Mouse (Mus musculus): ENCODE measurements at regions not wholly inside any gene's neighbourhood (a gene's known extent, or its start where the extent isn't known, plus 50 kb on each side); places are given as distances from the start of the nearest gene placed in this dataset.

DNA sequence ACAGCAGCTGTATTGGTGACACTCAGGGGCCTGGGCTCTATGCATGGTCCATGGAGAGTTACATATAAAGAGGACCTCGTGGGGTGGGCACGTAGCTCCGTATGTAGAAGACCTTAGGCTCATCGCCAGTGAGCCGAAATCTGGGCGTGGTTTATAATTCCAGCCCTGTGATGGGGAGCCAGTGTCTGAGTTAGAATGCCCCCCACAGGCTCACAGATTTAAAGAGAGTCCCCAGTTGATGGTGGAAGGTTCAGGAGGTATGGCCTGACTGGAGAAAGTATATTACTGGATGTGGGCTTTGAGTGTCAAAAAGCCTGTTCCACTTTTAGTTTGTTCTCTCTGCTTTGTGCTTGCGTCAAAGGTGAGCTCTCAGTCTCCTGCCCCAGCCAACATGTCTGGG lies 54.8 kb downstream of the 1700122O11Rik start:
- DNase-seq, result no peak

DNA sequence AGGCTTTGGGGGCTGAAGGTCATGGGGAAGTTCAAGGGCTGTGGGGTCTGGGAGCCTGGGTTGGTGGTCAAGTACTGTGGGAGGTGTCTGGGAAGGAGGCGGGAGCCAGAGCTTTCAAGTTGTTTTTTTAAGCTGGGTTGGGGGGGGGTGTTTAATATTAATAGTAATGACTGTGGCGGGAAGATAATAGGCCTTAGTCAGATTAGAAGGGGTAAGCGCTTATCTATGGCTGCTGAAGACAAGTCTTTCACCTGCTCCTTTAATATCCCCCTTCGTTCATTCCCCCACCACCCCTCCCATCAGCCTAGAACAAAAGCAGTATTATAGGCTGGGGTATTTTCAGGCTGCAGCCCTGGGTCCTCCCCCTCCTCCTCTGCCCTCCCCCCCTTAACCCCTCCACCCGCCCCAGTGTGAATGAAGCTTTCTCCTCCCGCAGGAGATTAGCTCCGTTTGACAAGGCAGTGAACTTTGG lies 56.5 kb downstream of the 1700122O11Rik start:
- no peak for DNase-seq

DNA sequence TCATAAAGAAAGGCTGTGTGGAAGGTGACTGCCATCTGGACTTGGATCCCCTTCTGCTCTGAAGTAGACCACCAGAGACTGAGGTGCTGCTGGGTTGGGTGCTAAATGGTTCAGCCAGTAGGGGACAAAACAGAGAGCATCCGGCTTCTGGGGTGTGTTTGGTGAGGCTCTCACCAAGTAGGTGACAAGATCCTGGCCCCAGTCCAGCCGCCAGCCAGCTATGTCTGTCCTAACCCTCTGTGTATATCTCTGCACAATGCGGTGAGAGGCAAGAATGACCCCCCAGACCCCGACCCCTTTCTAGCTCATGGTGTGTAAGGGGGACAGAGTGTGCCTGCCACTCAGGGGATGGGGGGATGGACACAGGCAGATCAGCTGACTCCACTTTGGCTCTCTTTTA lies 54.8 kb upstream of the Foxp4 start:
- no peak for DNase-seq

DNA sequence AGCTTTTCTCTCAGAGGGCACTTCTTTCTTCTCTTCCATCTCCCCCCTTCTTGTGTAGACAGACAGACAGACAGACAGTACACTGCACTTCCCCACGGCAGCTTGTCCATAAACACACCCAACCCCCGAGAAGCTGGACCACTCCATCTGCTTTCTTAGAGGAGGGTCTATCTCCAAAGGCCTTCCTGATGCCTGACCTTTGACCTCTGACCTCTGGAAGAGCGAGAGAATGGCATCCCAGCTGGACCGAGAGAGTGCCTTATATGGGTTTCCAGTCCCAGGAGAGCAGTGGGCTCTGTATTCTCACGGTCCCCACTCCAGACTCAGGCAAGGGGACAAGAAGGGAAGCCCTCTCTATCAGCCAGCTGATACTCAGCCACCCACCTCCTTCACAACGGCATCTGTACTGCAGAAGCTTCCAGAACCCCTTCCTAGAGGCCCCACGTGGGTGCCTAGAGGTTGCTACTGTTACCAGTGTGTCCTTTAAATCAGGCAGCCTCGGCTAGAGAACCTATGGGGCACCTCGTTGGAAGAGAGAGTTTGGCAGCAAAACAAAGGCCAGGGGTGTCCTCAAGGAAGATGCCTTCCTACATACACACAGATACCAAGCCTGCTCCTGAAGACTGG lies 54.1 kb upstream of the Foxp4 start:
- DNase-seq, result no peak

DNA sequence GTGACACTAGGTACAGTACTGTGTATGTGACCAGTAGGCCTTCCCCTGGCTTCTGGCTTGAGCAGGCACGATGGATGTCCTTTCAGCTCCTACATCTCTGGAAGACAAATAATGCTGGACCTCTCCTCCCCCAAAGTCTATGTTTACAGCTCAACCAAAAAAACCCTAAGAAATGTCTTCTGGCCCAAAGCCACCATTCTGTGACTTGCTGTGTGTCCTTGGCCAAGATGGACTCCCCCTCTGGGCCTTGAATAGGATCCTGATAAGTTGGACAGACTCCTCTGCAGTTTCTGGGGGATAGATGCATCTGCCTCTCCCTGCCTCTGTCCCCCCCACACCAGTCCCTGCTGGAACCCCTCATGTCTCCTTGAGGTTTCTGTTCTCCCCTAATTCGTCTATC lies 53.6 kb upstream of the Foxp4 start:
- no peak for DNase-seq

DNA sequence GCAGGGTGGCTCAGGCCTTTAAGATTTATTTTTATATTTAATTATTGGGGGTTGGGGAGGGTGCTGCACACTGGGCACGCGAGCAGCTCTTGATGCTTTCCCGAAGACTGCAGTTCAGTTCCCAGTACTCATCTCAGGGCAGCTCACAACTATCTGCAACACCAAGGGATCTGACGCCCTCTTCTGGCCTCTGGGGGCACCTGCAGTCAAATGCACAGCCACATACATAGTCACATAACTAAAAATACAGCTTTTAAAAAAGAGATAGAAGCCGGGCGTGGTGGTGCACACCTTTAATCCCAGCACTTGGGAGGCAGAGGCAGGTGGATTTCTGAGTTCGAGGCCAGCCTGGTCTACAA lies 52.5 kb upstream of the Foxp4 start:
- DNase-seq, result no peak

DNA sequence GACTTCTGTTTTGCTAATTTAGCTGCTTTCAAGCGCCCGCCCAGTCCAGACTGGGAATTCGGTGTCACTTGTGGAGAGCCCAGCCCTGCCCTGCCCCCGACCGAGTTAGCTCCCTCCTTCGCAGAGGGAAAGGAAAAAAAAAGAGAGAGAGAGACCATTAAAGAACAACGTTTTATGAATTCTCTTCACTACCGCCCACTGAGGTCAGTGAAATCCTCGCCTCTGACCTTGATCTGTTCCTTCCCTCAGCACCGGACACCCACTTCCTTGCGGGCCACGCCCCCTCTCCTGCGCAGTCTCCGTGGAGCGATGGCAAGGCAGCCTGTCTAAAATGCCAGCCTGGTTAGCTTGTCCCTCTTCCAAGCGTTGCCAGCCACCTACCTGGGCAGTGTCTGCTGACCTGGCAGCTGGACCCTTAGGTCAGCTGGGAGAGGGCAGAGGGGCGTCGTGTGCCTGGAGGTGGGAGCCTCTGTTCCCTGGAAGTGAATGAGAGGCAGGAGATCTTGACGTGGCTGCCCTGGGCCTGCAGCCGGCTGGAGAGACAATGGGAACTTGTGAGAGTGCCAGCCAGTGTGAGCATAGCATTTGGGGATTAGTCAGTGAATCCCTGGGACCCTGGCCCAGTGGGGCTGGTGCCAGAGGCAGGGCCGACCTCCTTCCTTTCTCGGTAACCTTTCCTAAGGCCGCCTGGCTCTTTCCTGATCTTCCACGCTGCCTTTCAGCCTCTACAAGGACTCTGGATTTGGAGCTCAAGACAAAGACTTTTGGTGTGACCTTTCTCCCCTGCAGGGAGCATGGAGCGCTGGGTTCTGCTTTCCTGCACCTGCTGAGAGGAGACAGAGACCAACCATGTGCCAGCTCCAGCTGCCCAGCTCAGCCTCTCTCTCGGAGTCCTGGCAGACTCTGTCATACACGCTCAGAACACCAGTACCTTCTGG lies 51.9 kb upstream of the Foxp4 start:
- DNase-seq, result peak; percentile 80

DNA sequence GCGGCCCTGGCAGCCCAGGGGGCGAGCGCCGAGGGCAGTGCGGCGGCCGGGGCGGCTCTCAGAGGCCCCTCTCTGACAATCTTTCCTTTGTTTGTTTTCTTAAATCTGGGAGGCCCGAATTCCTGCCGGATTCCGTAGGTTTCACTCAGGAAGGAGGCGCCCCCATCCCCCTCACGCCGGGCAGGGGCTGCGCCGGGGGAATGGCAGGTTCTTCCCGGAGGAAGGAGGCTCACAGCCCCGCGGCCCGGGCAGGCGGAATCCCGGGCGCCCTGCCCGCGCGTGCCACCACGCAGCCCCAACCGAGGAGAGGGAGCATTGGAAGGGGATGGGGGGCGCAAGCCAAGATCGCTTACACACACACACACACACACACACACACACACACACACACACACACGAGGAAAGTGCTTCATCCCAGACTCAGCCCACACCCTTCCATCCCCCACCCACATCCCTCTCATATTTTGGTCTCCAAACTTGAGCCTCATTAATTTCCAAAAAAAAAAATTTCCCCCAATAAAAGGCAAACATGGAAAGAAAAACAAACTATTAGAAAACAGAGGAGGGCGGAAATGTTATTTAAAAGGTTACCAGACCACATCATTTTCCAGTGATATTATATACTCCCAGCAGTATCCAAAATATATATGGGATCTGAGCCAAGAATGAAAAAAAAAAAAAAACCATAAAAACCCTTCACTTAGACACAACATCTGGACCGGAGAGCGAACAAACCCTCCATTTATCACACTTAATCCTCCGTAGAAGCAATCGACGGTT lies 51.0 kb upstream of the Foxp4 start:
- DNase-seq, result no peak

DNA sequence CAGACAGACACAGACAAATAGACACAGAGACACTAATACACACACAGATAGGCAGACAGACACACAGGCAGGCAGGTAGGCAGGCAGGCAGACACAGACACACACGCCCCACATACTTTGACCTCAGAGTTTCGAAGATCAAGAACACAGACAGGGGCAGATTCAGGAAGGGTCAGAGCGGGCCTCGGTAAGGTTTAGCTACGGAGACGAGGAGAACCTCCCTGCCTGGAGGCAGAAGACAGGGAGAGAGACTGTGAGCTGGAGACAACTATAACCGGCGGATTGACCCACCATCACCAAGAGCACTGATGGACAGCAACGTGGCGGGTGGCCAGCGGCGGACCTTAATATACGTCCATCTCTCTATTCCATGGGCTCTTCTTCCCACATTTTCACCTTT lies 50.1 kb upstream of the Foxp4 start:
- no peak for DNase-seq

Measured in lung, postnatal 36 days (tissue).